Mouse (Mus musculus) v-Abl transformed pro-B cells (cell line): ENCODE results near the gene Nxpe3.

Experiments used
- in situ Hi-C, 2 experiments: fragments of 400-800 bp; cut with MboI; formaldehyde crosslinking; loops; one replicate each; pipeline ENCODE4 v1.15.1; 2025; ENCODE audit not compliant: unreplicated experiment in 2 of 2

Nxpe3 gene

GRCm38 (mm10) chr16:55817717-55818515, 77.2 kb downstream of the Nxpe3 start:
- in situ Hi-C loops = no loop called here

GRCm38 (mm10) chr16:55816202-55816941, 78.7 kb downstream of the Nxpe3 start:
- in situ Hi-C loops = no loop called here

GRCm38 (mm10) chr16:55815466-55815865, 79.6 kb downstream of the Nxpe3 start:
- in situ Hi-C loops = no loop called here

GRCm38 (mm10) chr16:55814686-55815085, 80.4 kb downstream of the Nxpe3 start:
- in situ Hi-C loops = no loop called here

- in situ Hi-C loops = no loop called here
These were observed 81.2 kb downstream of the Nxpe3 start for GRCm38 (mm10) chr16:55813916-55814315.

- in situ Hi-C loops = no loop called here
These were observed 83.3 kb downstream of the Nxpe3 start for GRCm38 (mm10) chr16:55811792-55812191.

GRCm38 (mm10) chr16:55809779-55810514, 85.1 kb downstream of the Nxpe3 start:
- in situ Hi-C loops = no loop called here

GRCm38 (mm10) chr16:55809345-55809744, 85.7 kb downstream of the Nxpe3 start:
- in situ Hi-C loops = no loop called here

GRCm38 (mm10) chr16:55807505-55807932, 87.6 kb downstream of the Nxpe3 start:
- in situ Hi-C loops = no loop called here

- in situ Hi-C loops = no loop called here
These were observed 90.3 kb downstream of the Nxpe3 start for GRCm38 (mm10) chr16:55804799-55805198.

- in situ Hi-C loops = no loop called here
These were observed 93.5 kb downstream of the Nxpe3 start for GRCm38 (mm10) chr16:55801629-55802028.

- in situ Hi-C loops = no loop called here
These were observed 96.2 kb downstream of the Nxpe3 start for GRCm38 (mm10) chr16:55798845-55799244.

- in situ Hi-C loops = no loop called here
These were observed 104.8 kb downstream of the Nxpe3 start for GRCm38 (mm10) chr16:55790326-55790725.
